Mouse (Mus musculus): Measurements from ENCODE around the gene Cdcp2.

Gene Cdcp2

DNA sequence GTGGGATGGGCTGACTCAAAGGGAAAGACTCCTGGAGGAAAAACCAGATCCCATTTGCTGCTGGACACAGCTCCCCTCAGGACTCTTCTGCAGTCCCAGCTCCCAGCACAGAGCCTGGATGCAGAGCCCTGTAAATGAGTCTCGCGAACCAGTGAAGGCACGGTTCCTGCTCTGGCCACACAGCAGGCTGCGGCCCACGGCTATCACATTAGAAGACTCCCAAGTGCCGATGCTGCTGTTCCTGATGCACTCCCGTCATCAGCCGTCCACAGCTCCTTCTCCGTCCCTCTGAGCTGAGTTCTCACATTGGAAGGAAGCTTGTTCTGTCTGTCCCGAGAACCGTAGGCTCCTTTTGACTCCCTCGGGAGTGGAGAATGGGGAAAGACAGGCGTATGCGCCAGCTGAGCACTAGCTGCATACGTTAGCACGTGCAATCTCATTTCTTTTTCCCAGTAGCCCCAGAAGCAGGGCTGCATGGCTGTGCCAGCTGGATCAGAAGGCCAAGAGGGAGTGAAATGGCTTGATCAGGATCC lies at the start of gene Cdcp2:
Gene Cdcp2 (plus strand): TSS at position 51 of the 533 bp plus-strand sequence.
- DNase-seq (ENCODE audit: low spot score in 2 of 2): no peak

DNA sequence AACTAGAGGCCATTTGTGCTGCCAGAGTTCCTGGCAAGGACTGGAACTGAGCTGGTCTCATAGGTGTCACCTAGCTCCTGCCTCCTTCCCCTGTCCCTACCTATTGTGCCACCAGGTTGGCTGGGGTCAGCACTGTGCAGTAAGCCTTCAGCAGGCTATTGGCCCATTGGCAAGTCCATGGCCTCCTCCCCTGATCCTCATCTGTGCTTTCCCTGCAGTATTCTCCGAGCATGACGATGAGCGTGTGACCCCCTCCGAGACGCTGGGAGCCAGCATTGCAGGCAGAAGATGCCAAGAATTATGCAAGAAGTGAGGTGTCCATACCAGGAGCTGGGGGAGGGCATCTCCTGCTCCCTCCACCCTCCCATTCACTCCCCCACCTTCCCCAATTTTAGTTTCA lies 48.9 kb upstream of the Cdcp2 start:
- no peak for DNase-seq (ENCODE audit: low spot score in 2 of 2)

DNA sequence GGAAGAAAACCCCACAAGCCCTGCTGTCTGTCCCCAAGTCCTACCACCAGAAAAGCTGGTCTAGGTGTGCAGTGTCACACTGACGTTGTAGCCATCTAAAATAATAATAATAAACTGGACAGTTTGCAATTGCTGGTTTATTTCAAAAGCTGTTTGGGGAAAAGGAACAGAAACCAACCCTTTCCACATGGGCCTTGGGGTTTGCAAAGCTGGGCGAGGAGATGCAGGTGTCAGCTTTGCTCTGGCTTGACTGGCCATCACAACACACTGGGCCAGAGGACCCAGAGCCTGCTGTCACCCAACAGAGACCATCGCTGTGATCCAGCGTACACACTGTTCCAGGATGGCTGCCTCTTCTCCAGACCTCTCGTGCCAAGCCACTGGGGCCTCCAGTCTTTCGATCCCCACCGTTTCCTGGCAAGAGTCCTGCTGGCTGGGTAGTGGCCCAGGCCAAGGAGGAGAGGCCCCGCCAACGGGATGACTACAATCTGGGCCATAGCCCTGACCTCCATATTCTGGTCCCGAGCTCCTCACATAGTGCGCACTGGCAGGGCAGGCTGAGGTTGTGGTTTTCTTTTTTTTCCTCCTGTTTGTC lies 48.0 kb upstream of the Cdcp2 start:
- no peak for DNase-seq (ENCODE audit: low spot score in 2 of 2)

DNA sequence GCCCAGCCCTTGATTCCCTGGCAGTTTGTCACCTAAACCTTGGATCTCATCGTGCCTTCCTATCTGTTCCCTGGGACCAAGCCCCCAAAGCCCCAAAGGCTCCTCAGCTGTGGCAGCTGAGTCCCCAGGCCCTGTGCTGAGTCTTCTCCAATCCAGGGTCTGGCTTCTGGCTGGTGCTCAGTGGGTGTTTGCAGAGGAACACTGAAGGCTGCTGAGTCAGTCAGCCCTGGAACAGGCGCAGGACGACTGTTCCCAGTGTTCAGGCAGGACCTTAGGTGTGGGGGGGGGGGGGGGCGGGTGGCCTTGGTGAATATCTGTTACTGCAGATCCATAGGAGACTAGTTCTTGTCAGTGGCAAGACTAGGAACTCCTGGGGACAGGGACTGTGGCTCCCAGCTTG lies 44.8 kb upstream of the Cdcp2 start:
- no peak for DNase-seq (ENCODE audit: low spot score in 2 of 2)

DNA sequence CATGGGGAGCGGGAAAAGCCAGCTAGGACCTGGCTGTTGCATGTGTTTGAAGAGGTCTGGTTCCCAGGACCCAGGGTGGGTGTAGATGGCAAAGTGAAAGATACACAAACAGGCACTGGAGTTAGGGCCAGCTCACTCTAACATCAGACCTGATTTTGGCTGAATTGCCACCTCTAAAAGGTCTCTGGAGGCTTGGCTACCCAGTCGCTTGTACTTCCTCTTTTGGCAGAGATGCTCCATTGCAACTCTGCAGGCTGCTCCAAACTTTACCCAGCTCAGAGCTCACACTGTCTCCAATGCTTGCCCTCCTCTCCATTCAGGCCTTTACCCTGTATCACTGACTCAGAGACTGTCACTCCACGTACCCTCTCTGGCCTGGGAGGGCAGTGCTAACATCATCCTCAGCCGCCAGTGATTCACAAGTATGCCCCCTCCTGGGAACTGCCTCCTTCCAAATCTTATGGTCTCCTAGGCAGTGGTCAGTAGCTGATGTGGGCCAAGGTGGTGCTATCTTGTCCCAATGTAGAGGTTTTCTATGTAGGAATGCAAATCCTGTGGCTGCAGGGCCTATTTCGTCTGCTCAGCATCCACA lies 43.6 kb upstream of the Cdcp2 start:
- no peak for DNase-seq (ENCODE audit: low spot score in 2 of 2)

DNA sequence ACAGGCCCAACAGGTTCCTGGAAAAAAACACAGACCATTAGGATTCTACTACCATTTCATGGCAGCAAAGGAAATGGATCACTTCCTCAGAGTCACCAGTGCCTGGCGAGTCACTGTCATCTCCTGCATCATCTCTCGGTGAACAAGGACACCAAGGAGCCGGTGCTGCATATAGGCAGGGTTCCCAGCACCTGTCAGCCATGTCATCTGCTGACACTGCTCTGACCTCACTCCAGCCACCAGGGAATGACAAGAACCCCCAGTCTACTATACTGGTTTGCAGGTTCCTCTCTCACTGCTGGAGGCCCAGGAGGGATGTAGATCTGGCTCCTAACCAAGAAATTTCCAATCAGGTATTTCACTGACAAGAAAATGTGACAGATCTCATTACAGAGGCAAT lies 40.6 kb upstream of the Cdcp2 start:
- DNase-seq (ENCODE audit: low spot score in 2 of 2): no peak

DNA sequence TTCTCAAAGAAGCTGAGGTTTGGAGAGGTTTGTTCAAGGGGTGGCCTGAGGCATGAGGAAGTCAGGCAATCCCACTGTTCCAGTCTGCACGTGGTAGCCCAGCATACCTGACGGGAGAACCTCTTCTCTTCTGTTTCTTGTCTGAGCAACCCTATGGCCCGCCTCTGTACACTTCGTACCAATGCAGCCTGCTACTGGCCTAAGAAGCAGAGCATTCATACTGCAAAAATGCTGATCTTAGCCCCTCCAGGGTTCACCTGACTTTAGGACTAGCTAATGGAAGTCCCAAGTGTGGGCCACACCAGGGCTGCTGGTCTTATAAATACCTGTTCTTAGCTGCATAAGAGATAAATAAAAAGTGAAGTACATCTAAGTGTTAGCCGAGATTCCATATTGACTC lies 38.3 kb upstream of the Cdcp2 start:
- no peak for DNase-seq (ENCODE audit: low spot score in 2 of 2)

DNA sequence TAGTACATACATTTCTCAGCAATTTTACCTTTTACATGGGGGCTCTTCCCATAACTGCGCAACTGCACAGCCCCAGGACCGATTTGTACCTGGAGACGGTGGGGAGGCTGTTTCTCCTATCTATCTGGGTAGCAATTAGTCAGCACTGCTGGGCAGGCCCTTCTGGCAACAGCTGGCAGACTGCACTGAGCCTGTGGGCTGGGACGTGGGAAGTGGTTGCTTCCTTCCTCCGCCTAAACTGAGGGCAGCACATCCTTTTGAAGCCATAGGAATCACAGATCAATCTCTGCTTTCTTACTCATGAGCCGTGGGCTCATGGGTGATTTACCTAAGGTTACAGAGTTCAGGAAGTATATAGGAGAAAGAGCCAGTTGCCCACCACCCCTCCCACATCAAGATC lies 37.9 kb upstream of the Cdcp2 start:
- no peak for DNase-seq (ENCODE audit: low spot score in 2 of 2)

DNA sequence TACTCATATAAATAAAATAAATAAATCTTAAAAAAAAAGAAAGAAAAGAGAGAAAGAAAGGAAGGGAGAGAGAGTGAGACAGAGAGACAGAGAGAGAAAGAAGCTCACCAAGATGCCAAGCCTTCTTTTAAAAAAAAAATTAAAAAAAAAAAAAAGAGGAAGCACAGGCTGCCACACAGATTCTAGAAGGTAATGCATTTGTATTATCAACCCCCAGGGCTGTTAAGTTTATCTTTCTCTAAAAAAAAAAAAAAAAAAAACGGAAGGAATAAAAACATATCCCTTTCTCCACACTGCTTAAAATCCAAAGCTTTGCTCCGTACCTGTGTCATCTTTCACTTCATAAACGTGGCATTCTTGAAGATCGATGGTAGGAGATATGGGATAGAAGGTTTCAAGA lies 35.1 kb upstream of the Cdcp2 start:
- DNase-seq (ENCODE audit: low spot score in 2 of 2): no peak

DNA sequence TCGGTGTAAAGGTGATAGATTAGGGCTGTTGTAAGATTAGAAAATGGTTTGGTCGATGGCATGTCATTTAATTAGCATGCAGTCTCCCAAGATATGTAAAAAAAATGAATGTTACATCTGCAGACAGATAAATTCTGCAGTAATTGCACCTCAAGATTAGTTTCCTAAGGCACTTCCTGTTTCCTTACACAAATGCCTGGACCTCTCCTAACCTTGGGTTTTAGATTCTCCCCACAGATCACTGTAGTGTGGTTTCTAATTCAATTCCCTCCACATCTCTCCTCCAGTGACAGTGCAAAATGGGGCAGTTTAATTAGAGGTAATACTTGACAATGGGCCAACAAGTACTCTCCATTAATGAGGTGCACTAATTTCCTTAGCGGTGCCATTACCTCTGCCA lies 33.5 kb upstream of the Cdcp2 start:
- no peak for DNase-seq (ENCODE audit: low spot score in 2 of 2)

DNA sequence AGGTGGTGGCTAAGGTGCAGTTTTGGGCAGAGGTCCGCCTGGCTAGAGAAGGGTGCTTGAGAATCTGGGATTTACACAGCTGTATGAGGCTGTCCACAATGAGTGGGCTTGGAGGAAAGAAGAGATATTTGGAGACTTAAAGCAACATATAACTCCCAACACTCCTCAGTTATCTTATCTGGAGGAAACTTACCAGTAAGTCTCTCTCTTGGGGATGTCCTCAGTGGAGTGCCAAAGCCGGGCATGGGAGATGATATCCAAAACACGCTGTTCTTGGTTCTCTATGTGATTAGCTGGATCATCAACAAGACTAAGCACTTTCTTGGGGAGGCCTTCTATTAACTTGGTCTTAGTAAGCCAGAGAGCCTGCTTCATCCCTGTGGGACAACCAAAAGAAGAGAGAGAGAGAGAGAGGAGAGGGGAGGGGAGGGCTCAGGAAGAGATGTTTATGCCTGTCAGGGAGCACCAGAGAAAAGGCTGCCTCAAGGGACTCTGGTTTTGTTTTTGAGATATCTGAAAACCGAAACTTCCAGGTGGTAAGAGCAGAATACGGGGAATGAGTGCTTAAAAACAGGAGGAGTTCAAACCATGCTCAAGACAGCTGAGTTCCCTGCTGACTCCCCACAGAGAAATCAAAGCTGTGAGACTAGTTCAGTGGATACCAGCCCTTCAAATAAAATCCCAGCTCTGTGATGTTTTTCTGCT lies 32.1 kb upstream of the Cdcp2 start:
- DNase-seq (ENCODE audit: low spot score in 2 of 2): no peak

DNA sequence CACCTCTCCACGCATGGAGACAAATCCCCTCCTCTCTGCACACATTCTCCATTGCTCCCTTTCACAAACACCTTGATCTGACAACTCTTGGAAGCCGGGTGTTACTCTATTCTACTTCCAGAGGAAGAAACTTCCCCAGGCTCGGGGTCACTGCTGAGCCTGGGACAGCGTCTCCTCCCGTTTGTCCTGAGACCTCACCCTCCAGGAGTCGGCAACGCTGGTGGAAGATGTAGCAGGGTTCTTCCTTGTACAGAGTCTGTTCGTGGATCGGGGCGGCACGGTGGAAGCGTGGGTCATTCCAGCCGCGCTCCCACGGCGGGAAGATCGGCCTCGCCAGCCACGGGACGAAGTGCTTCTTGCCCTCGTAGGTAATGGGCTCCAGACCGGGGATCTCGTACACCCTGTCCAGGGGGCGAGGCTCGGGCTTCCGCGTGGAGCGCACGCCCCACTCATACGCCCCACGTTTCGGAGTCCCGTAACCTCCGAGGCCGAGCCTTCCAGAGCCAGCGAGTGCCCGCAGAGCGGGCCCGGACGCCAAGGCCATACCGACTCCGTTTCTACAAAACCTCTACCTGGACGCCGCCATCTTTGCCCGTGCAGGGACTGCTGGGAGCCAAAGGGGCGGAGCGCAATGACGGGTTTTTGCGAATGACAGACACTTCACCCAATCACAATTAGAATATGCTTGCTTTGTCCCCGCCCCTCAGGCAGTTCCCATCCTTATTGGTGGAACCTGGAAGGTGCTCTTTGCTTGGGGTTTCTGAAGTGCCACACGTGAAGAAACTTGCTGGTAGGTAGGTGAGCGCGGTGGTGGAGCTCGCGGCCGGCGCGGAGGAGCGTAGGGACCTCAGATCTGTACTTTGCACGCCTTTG lies 30.2 kb upstream of the Cdcp2 start, which contains the start of the genes Mrpl37 and Cyb5rl:
Gene Mrpl37 (minus strand): TSS at position 617 of the 873 bp plus-strand sequence.
Gene Cyb5rl (plus strand): TSS at position 737 of the 873 bp plus-strand sequence.
- peak; percentile 94 to 98 for DNase-seq (ENCODE audit: low spot score in 2 of 2)

DNA sequence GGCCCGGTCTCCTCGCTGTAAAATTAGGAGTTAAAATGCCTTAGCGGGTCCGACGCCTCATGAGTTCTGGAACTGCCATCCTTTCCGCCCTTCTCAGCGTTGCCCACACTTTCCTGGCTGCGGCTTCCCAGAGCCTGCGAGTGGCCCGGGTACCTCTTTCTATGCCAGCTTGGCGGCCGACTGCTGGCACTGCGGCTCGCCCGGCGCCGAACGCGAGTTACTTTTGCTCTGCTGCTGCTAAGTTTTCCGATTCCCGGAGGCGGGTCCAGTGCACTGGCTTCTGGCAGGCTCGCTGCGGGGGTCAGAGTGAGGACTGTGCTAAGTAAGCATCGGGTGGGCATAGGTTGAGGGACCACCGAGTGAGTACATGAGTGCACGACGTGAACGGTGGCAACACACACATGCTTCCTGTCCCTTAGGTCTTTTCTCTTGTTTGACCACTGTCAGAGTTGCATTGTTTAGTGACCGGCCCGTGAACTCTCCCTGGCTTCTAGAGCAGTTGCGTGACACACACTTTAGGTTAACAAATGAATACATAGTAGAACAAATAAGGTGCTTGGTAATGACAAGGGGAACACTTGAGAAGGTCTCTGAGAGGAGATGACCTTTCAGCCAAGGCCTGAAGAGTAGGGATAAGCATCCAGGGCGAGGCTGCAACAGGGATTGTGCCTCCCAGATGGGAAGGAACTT lies 29.4 kb upstream of the Cdcp2 start:
- DNase-seq (ENCODE audit: low spot score in 2 of 2): peak; percentile 24 to 30

DNA sequence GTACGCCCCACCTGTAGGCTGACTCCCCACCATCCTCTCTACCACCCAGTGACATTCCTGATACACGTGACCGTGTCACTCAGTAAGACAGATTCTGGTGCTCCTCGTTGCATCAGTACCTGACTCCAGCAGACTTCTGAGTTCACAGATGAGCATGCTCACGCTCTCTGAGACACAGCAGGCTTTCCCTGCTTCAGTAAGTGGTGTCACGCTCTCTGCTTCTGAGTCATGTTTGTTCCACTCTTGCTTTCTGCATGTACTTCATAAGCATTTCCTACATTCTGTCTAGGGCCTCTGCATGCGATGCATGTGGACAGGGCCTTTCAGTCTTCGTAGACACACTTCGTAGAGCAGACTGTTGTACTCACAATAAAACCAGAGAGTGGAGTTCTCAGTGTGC lies 24.3 kb upstream of the Cdcp2 start:
- DNase-seq (ENCODE audit: low spot score in 2 of 2): no peak

DNA sequence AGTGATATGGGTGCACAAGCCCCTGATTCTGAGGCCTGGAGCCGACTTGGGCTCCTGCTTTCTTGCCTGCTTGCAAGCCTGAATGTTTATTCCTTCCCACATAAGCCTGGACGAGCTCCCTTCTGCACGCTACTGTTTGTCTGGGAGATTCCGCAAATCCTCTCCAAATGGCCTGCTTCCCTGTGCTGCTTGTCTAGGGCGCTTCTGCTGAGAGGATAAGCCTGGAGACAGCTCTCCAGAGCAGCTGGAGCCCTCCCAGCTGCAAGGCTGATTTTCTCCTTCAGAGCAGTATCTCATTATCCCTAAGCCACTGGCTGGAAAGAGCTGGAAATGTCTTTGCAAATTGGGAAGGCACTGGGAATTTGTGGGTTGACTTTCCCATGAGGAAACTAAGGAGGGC lies 21.2 kb upstream of the Cdcp2 start:
- DNase-seq (ENCODE audit: low spot score in 2 of 2): no peak

DNA sequence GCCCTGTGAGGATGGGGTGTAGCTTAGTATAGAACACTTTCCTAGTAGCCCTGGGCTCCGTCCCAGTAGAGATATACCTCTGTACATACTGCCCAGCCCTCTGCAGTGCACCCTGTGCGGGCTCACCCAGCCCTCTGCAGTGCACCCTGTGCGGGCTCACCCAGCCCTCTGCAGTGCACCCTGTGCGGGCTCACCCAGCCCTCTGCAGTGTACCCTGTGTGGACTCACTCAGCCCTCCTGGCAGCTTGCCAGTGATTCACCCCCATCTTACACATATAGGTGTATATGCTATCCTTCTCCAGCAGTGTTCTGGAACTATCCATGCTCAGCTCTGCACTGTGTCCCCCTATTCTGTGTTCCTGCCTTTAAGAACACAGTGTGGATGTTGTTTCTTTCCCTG lies 17.8 kb upstream of the Cdcp2 start:
- no peak for DNase-seq (ENCODE audit: low spot score in 2 of 2)

DNA sequence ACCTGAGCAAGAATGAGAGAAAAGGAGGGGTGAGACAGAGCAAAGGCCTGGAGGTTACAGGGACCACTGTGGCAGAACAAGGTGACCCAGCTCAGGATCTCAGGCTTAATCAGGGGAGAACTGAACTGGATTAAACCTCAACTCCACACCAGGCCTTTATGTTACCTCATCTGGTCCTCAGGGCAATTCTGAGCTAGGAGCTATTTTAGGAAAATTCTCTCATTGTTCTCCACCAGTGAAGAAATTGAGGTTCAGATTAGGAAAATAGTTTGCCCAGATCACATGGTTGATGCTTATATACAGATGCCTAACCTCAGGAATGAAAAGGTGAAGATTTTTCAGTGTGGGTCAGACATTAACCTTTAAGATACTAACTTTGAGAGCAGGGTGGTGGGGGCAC lies 17.0 kb upstream of the Cdcp2 start:
- no peak for DNase-seq (ENCODE audit: low spot score in 2 of 2)

DNA sequence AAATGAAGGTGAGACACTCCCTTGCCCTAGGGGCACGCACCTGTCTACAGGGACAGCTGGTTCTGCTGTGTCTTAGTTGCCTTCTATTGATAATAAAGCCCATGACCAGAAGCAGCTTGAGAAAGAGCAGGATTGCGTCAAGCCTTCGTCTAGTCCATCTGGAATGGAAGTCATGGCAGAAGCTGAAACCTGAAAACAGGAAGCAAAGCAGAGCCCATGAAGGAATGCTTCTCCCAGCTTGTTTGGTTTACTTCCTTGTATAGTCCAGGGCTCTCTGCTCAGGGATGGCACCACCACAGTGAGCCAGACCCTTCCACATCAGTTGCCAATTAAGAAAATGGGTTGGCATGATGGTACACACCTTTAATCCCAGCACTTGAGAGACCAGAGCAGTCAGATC lies 14.5 kb upstream of the Cdcp2 start:
- DNase-seq (ENCODE audit: low spot score in 2 of 2): no peak

DNA sequence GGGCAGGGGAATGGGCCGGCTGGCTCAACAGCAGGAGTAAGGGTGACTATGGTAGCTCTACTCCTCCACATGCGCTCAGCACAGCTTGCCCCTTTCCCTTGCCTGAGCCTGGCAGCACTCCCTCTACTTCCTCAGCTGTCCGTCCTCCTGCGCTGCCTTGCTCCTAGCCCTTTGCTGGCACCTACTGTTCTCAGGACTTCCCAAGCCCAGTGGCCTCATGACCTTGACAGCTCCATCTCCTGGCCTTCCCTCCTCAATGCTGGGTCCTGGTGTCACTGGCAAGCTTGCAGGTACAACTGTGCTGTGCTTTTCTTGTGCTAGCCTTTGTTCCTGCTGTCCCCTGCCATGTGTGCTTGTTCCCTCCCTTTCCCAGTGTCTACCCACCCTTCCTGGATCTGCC lies 13.6 kb upstream of the Cdcp2 start:
- no peak for DNase-seq (ENCODE audit: low spot score in 2 of 2)

DNA sequence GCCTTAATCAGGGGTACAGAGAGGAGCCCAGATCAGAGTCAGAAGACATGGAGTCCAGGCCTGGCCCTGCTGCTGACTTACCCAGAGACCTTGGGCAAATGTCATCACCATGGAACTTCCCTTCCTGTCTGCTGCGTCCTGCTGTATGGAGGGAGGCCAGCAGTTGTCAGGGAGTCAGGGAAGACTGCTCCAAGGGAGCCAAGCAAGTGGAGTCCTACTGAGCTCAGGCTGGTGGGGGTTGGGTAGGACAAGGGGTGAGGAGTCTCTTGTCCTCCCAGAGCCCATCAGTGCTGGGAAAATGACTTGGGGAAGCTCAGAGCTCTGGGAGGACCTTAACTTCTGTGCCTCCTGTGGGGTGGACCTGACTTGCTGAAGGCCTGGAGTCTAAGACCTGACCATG lies 12.3 kb upstream of the Cdcp2 start:
- no peak for DNase-seq (ENCODE audit: low spot score in 2 of 2)

DNA sequence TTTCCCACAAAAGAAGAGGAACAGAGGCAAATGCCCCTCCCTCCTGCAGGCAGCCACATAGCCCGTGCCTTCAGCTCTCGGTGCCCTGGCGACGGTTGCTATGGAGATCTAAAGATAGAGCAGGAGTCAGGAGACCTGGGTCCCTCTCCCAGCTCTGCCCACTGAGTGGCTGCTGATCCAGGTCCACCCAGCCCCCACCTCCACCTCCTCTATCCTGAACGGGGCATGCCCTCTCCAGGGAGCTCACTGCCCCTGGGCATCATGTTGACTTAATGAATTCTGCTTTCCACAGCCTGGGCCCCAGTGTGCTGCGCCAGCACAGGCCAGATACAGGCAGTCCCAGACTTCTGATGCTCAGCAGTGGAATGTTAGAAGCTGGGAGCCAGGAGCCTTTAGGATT lies 11.8 kb upstream of the Cdcp2 start:
- DNase-seq (ENCODE audit: low spot score in 2 of 2): no peak

DNA sequence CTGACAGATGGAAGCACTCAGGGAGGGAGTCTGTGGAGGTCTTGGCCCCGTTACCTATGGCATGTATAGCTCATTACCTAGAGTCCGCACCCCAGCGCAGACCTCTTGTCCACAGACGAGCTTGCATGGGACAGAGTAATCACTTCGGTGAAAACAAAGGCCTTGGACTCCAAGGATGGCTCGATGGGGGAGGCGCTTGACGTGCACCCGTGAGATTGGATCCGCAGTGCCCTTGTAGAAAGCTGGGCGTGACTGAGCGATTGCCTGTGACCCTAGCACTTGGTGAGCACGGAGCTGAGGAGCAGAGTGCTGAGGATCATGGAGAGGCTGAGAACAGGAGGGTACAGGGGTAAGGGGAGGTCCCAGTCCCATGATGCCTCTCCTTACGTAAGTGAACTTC lies 5.0 kb upstream of the Cdcp2 start:
- DNase-seq (ENCODE audit: low spot score in 2 of 2): no peak
